Mouse (Mus musculus) kidney, postnatal 4 days (tissue): ENCODE data around the gene Fam92a.
"Not testable (repeated sequence)": the region's sequence is repeated elsewhere in the genome, so short reads cannot be mapped to it uniquely, and the experiment has no call there.

ENCODE experiments used
- DNase-seq, 2 experiments: peaks; one replicate each; pipeline ENCODE4 v3.0.0; 2021; ENCODE audit warnings: mixed read lengths in 2 of 2

The Fam92a gene

DNA sequence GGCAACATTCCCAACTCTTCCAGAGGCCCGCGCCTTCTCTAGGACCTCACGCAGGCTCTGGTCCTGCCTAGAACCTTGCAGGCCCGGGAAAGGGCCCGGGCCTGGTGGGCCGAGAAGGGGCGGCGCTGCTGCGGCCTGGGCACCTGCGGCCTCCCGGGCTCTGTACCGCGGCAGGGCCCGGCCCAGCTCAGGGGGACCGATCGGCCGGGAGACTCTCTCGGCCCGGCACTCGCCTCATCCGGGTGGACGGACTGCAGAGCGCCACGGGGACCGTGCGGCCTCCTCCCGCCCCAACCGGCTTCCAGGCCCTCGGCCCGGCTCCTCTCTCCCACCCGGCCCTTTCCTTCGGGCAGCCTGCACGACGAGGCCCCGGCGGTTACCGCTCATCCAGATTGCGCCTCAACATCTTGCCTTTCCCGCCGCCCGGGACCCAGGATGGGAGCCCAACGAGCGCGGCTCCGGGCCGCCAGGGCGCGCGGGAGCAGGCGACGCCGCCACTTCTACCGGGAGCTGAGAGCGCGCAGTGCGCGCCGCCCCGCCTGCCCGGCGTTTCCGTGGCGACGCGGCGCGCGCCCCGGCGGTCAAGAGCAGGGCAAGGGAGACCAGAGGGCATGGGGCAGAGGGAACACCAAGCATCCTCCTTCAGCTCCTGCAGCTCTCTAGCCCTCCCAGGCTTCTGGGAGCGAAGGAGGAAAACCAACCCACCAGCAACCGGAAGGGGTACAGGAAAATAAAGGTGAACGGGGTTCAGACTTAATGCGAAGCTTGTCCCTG, at the start of gene Fam92a:
Fam92a (minus strand) TSS at position 698 of the 774 bp plus-strand sequence.
- DNase-seq, result peak; percentile 80 to 87

DNA sequence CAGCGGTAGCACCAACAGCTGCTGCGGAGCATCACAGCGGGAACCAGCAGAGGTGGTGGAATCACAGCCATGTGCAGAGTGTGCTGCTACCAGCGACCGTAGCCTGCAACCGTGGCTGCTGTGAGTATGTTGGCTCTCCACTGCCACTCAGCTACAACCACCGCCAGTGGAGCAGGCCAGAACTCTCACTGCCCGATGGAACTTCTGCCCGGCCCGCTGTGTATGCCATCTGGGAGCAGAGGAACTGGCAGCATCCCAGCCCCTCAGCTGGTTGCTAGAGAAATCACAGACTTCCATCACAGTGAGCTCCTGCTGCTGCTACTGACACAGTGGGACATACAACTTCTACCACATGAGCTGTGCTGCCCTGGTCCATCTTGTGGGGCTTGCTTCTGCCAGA, 7.2 kb upstream of the Fam92a start:
- no peak for DNase-seq

DNA sequence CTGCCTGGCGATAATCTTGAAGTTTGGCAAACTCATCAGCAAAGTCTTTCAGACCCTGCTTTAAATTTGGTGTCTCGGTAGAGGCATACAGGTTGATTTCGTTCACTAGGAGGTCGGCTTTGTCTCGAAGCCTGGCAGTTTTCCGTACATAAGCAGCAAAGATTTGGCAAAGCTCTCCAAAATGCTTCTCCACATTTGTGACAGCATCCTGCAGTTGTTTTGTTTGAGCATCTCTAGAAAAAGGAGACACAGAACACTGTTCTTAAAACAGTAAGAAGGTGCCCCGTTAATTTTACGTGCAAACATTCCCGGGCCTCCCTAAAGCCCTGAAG, 863 bp downstream of the Fam92a start:
- no peak for DNase-seq

DNA sequence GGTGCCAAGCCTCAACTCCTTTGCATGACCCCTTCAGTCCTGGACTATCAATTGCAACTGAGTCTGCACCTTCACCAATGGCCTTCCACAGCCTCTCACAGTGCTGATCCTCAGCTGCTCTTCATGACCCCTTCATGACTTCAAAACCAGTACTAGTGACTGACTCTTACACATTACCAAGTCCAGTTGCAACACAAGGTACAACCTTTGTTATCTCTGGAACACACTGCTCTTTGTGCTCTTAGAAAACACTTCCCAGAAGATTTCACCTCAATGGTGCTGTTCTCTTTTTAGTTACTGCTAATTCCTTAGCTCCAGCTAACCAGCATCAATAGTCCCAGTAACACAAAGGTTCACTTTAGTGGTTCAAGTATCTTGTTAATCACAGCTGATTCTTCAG, 24.2 kb downstream of the Fam92a start:
- no peak for DNase-seq

DNA sequence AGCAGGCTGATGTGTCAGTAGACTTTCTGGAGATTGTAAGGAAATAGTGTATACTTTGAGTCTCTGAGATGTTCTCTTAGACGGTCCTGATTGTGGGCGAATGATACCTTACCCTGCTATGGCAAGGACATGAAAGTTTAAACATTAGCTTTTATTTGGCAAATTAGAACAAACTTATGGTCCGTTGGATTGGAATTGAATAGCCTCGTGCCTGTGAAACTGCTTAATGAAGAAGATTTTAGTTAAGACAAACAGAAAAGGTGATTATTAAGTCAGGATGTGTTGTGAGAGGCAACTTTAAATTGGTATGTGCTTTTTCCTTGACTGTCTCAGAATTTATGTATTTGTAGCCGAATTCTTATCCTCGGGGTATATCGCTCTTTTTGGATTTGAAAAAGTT, 30.3 kb downstream of the Fam92a start:
- DNase-seq, result not testable (repeated sequence)

DNA sequence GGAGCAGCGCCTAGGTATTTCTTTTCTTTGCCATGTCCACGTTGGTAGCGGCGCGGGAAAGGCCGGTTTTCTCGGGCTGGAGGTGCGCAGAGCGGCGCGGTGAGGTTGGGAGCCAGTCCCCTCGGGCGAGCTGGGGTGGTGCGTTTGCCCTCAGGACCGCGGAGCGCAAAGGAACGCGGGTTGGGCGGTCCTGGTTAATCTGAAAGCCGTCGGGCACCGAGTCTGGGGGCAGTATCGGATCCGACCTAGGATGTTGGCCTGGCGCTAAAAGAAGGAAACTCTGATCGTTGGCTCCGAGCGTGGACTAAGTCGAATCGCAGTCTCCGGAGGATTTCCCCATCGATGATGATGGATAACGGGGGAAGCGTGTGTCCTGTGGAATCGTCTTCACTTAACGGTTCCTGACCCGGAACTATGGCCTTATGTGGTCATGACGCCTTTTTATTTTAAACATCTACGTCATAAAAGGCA, 31.2 kb downstream of the Fam92a start:
- peak; percentile 8 to 48 for DNase-seq

DNA sequence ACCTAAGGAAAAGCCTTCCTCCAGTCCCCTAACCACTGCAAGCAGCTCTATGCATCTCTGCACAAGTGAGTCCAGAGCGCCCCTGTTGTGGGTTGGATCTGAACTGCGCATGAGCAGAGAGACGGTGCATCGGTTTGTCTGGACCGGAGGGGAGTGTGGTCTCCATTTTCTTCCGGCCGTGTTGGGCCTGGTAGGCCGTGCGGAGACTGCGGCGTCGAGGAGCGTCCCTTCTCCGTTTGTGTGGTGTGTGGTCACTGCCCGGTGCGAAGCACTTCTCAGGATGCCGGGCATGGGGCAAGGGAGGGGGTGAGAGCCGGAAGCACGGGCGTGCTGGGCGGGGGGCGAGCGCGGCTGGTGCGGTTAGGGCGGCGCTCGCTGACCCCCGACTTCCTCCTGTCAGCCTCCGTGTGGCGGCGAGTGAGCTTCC, 31.7 kb downstream of the Fam92a start, which contains the start of gene Rbm12b1:
Rbm12b1 (plus strand) TSS at position 124 of the 427 bp plus-strand sequence.
- DNase-seq, result peak; percentile 72 to 85
